Mouse (Mus musculus): ENCODE measurements around the gene Ttc24. TPM values are rescaled to one million over a fixed set of nuclear protein-coding genes. Genes with fewer than 3 reads are reported as not detected.

The Ttc24 gene
- polyA plus RNA-seq, 1 experiment from 2014 or later = not detected

DNA sequence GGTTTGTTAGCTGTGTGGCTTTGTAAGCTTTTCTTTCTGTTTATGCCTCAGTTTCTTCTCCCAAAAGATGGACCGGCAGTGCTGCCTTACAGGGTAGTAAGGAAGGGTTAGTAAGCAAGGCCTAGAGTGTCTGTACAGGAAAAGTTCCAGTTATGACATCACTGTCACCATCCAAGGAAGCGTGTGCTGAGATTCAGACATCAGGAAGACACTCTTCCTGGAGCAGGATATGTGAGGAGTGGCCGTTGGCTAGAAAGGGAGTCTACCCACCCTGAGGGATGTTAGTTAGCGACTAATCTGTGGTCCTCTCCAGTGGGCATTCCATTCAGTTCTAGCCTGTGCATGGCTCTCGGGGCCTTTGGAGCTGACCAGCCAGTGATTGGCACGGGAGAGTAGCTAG is 24.1 kb upstream of the Ttc24 start:
- H3K27me3 ChIP-seq = no peaks in the 10 kb centered on the region
- in situ Hi-C loops (cut with MboI; ENCODE audit: low pct_unique_long_range_greater_than_20kb) = no loop called here
- ATAC-seq (no peak), DNase-seq (ENCODE audit: low read depth, low spot score) (no peak)
- POLR2A ChIA-PET = no interaction called here
- no peak for TF ChIP-seq CTCF (IDR thresholded peaks at IDR 0.05)
- CTCF ChIA-PET = interaction anchor here (1.0 kb wide), 1 partner anchor 36 kb away, joined by 3 read pairs; no protein-coding TSS in a partner anchor

DNA sequence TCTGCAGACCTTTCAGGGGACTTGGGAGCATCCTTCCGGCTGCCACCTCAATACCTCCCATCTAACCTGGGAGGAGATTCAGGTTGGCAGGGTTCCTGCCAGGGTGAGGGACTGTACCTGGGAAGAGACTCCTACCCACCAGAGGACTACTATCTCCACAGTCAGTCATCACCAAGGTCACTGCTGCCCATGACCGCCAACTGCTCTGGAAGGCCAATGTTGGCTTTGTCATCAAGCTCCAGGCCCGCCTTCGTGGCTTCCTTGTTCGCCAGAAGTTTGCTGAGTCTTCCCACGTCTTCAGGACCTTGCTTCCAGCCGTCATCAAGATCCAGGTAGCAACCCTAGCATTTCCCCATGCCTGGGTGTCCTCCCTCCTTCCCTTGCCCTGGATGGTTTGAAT is 23.6 kb upstream of the Ttc24 start:
- DNase-seq (ENCODE audit: low read depth, low spot score) (no peak), ATAC-seq (no peak)
- H3K27me3 ChIP-seq = no peaks in the 10 kb centered on the region
- in situ Hi-C loops (cut with MboI; ENCODE audit: low pct_unique_long_range_greater_than_20kb) = no loop called here
- CTCF ChIA-PET = interaction anchor here (1.0 to 1.1 kb wide), 2 partner anchors 29 to 37 kb away, joined by 3 read pairs; no protein-coding TSS in a partner anchor
- no peak for TF ChIP-seq CTCF (IDR thresholded peaks at IDR 0.05)
- POLR2A ChIA-PET = no interaction called here

- DNase-seq (ENCODE audit: low read depth, low spot score) = no peak
- in situ Hi-C loops (cut with MboI; ENCODE audit: low pct_unique_long_range_greater_than_20kb) = no loop called here
- CTCF ChIA-PET = interaction anchor here (1.2 to 1.4 kb wide), 2 partner anchors 33 to 38 kb away, joined by 4 to 5 read pairs; no protein-coding TSS in a partner anchor
These were observed 22.1 kb upstream of the Ttc24 start for GRCm38 (mm10) chr3:88100251-88100650.

DNA sequence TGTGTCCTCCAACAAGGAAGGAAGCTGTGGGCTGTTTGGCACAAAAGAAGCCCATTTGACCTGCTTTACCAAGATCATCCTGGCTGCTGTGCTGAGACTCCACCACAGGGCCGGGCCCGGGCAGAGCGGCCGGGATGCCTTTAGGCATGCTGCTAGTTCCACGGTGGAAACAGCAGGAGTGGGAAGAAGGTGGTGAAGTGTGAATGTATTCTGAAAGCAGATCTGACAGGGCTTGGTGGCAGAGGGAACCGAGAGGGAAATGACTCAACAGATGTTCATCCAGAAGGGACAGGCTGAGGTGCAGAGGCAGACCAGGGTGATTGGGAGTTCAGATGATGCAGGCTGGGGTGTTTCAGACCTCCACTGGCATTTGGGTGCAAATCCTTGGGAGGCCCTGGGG is 19.6 kb upstream of the Ttc24 start:
- CTCF ChIA-PET = interaction anchor here (0.8 to 1.8 kb wide), 3 partner anchors 10 to 34 kb away, joined by 3 to 5 read pairs (median 4); no protein-coding TSS in a partner anchor
- POLR2A ChIA-PET = interaction anchor here (0.7 to 1.2 kb wide), 2 partner anchors 10 to 102 kb away, joined by 3 to 7 read pairs; no protein-coding TSS in a partner anchor
- in situ Hi-C loops (cut with MboI; ENCODE audit: low pct_unique_long_range_greater_than_20kb) = no loop called here
- DNase-seq (ENCODE audit: low read depth, low spot score) (no peak), ATAC-seq (no peak)
- no peaks in the 10 kb centered on the region for H3K27me3 ChIP-seq
- TF ChIP-seq CTCF (IDR thresholded peaks at IDR 0.05) = no peak

More at GRCm38 (mm10) chr3:88100251-88100650, 22.1 kb upstream of the Ttc24 start:
- TF ChIP-seq CTCF (IDR thresholded peaks at IDR 0.05) = no peak
- no peaks in the 10 kb centered on the region for H3K27me3 ChIP-seq
- no peak for ATAC-seq
- POLR2A ChIA-PET = interaction anchor here (0.6 to 0.8 kb wide), 3 partner anchors 11 to 54 kb away, joined by 3 to 4 read pairs (median 3); no protein-coding TSS in a partner anchor

DNA sequence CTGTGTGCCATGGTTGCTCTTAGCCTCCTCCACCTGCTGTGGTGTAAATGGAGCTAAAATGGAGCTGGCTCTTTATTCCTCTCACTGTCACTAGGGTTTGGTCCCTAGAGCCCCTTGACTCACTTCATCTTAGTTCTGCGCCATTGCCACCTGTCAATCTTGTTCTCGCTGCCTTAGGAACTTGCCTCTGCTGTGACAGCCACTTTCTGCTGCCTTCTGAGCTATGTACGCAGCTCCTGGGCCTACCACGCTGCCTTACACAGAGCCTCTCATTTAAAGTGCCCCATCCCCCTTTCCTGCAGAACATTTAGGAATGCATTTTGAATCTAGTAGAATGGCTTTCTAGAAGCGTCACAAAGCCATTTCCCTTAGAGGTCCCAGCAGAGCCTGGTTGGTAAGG is 16.0 kb upstream of the Ttc24 start:
- no peaks in the 10 kb centered on the region for H3K27me3 ChIP-seq
- ATAC-seq (no peak), DNase-seq (ENCODE audit: low read depth, low spot score) (no peak)
- POLR2A ChIA-PET = interaction anchor here (0.5 to 1.4 kb wide), 2 partner anchors 33 to 50 kb away, joined by 3 to 4 read pairs; no protein-coding TSS in a partner anchor
- in situ Hi-C loops (cut with MboI; ENCODE audit: low pct_unique_long_range_greater_than_20kb) = no loop called here
- CTCF ChIA-PET = interaction anchor here (1.2 to 1.6 kb wide), 3 partner anchors 11 to 149 kb away, joined by 3 to 5 read pairs (median 3); no protein-coding TSS in a partner anchor
- no peak for TF ChIP-seq CTCF (IDR thresholded peaks at IDR 0.05)

GRCm38 (mm10) chr3:88090616-88091015 is 12.5 kb upstream of the Ttc24 start:
- in situ Hi-C loops (cut with MboI; ENCODE audit: low pct_unique_long_range_greater_than_20kb) = no loop called here
- ChIA-PET POLR2A (interaction anchor here (0.6 kb wide), 1 partner anchor 142 kb away, joined by 3 read pairs; no protein-coding TSS in a partner anchor), CTCF (interaction anchor here (6.0 kb wide), 1 partner anchor 49 kb away, joined by 34 read pairs; the partner anchor contains the start of gene Mef2d)
- ATAC-seq (no peak), DNase-seq (ENCODE audit: low read depth, low spot score) (no peak)
- no peaks in the 10 kb centered on the region for H3K27me3 ChIP-seq
- no peak for TF ChIP-seq CTCF (IDR thresholded peaks at IDR 0.05)

DNA sequence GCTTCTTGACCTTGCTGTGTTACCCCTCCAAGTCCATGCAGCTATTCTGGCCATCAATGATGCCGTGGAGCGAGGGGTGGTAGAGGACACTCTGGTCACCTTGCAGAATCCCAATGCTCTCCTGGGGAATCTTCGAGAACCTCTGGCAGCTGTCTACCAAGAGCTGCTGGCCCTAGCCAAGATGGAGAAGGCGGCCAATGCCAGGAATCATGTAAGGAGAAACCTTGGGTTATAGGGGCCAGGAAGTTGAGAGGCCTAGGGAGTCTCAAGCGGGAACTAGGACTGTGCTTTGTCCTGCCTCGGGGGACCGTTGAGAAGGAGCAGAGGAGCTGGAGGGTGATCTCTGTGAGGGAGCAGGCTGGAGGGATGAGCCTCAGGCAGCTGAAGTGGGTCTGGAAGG is 12.0 kb upstream of the Ttc24 start:
- POLR2A ChIA-PET = interaction anchor here (0.8 kb wide), 1 partner anchor 50 kb away, joined by 3 read pairs; no protein-coding TSS in a partner anchor
- no peaks in the 10 kb centered on the region for H3K27me3 ChIP-seq
- TF ChIP-seq CTCF (IDR thresholded peaks at IDR 0.05) = no peak
- DNase-seq (ENCODE audit: low read depth, low spot score) (no peak), ATAC-seq (no peak)
- in situ Hi-C loops (cut with MboI; ENCODE audit: low pct_unique_long_range_greater_than_20kb) = no loop called here
- CTCF ChIA-PET = interaction anchor here (6.0 kb wide), 1 partner anchor 49 kb away, joined by 34 read pairs; the partner anchor contains the start of gene Mef2d

GRCm38 (mm10) chr3:88087688-88088087 is 9.6 kb upstream of the Ttc24 start:
- DNase-seq (ENCODE audit: low read depth, low spot score) = no peak
- in situ Hi-C loops (cut with MboI; ENCODE audit: low pct_unique_long_range_greater_than_20kb) = loop anchor here (5.0 kb wide), 3 partner anchors 45 to 155 kb away; no protein-coding TSS in a partner anchor
- CTCF ChIA-PET = interaction anchor here (0.5 to 6.0 kb wide), 12 partner anchors 10 to 156 kb away, joined by 3 to 34 read pairs (median 4); partner anchors contain the start of gene Mef2d
- POLR2A ChIA-PET = interaction anchor here (1.0 kb wide), 1 partner anchor 25 kb away, joined by 3 read pairs; no protein-coding TSS in a partner anchor
- no peak for TF ChIP-seq CTCF (IDR thresholded peaks at IDR 0.05)
- H3K27me3 ChIP-seq = no peaks in the 10 kb centered on the region
- ATAC-seq = no peak

GRCm38 (mm10) chr3:88085459-88085858 is 7.4 kb upstream of the Ttc24 start:
- in situ Hi-C loops (cut with MboI; ENCODE audit: low pct_unique_long_range_greater_than_20kb) = loop anchor here (5.0 kb wide), 3 partner anchors 47 to 157 kb away; no protein-coding TSS in a partner anchor
- no peak for TF ChIP-seq CTCF (IDR thresholded peaks at IDR 0.05)
- no peak for ATAC-seq
- ChIA-PET CTCF (interaction anchor here (0.8 to 6.0 kb wide), 6 partner anchors 12 to 157 kb away, joined by 3 to 34 read pairs (median 8); partner anchors contain the start of gene Mef2d), POLR2A (no interaction called here)
- peaks cover 2% of the 10 kb centered on the region for H3K27me3 ChIP-seq
- no peak for DNase-seq (ENCODE audit: low read depth, low spot score)

DNA sequence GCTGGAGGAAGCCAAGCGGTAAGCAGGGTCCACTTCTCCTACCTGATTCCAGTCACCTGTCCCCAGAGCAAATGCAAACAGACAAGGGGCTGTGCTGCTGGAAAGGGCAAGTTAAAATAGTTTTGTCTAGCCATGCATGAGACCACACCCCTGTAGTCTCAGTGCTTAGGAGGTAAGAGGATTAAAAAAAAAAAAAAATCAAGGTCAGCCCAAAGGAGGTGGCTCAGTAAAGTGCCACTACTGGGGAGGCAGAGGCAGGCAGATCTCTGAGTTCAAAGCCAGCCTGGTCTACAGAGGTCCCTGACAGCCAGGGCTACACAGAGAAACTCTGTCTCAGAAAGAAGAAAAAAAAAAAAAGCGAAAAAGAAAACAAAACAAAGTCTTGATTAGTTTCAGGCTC is 5.9 kb upstream of the Ttc24 start:
- in situ Hi-C loops (cut with MboI; ENCODE audit: low pct_unique_long_range_greater_than_20kb) = no loop called here
- DNase-seq (ENCODE audit: low read depth, low spot score) (no peak), ATAC-seq (no peak)
- POLR2A ChIA-PET = interaction anchor here (0.7 kb wide), 1 partner anchor 22 kb away, joined by 3 read pairs; no protein-coding TSS in a partner anchor
- TF ChIP-seq CTCF (IDR thresholded peaks at IDR 0.05) = no peak
- peaks cover 7% of the 10 kb centered on the region for H3K27me3 ChIP-seq
- CTCF ChIA-PET = interaction anchor here (1.1 kb wide), 1 partner anchor 13 kb away, joined by 3 read pairs; no protein-coding TSS in a partner anchor

- H3K27me3 ChIP-seq = peaks cover 7% of the 10 kb centered on the region
- ChIA-PET POLR2A (interaction anchor here (0.8 to 1.0 kb wide), 2 partner anchors 31 to 61 kb away, joined by 3 read pairs; no protein-coding TSS in a partner anchor), CTCF (interaction anchor here (1.2 to 1.9 kb wide), 3 partner anchors 11 to 95 kb away, joined by 3 to 5 read pairs (median 3); no protein-coding TSS in a partner anchor)
- in situ Hi-C loops (cut with MboI; ENCODE audit: low pct_unique_long_range_greater_than_20kb) = no loop called here
- DNase-seq (ENCODE audit: low read depth, low spot score) (peak; percentile 92), ATAC-seq (peak; percentile 78)
- TF ChIP-seq CTCF (IDR thresholded peaks at IDR 0.05) = no peak
These were observed 4.6 kb upstream of the Ttc24 start for GRCm38 (mm10) chr3:88082663-88083062.

Data from Patski (cell line).